Mouse (Mus musculus): ENCODE measurements around the gene Cyp1a2. TPM values are rescaled to one million over a fixed set of nuclear protein-coding genes. Genes with fewer than 3 reads are reported as not detected.
A peak's percentile ranks its signal among the peaks of the same experiment; 100 is the strongest.

Cyp1a2 gene
- total RNA-seq, 2 experiments from 2014 or later = not detected

GRCm38 (mm10) chr9:57652351-57652750 is 31.2 kb downstream of the Cyp1a2 start:
- Histone ChIP-seq H3K27ac (no peak overlapping the region), H3K4me3 (no peak overlapping the region)
- no peak for DNase-seq (ENCODE audit: low spot score in 2 of 2)
- TF ChIP-seq CTCF (conservative IDR thresholded peaks at IDR 0.05) = no peak

- H3K4me3 ChIP-seq = no peak overlapping the region
- DNase-seq (ENCODE audit: low spot score in 2 of 2) = no peak
- no peak for TF ChIP-seq CTCF (conservative IDR thresholded peaks at IDR 0.05)
- H3K27ac ChIP-seq = peak overlapping the region; percentile 59; the same call in 1 of the 2 replicates
Measured at GRCm38 (mm10) chr9:57650786-57651311, 32.7 kb downstream of the Cyp1a2 start.

GRCm38 (mm10) chr9:57650130-57650785 is 33.2 kb downstream of the Cyp1a2 start:
- no peak for TF ChIP-seq CTCF (conservative IDR thresholded peaks at IDR 0.05)
- DNase-seq (ENCODE audit: low spot score in 2 of 2) = no peak
- Histone ChIP-seq H3K27ac (peak overlapping the region; percentile 59; the same call in 1 of the 2 replicates), H3K4me3 (no peak overlapping the region)

GRCm38 (mm10) chr9:57647286-57648108 is 36.0 kb downstream of the Cyp1a2 start:
- no peak for TF ChIP-seq CTCF (conservative IDR thresholded peaks at IDR 0.05)
- no peak for DNase-seq (ENCODE audit: low spot score in 2 of 2)
- H3K27ac ChIP-seq = peak overlapping the region; percentile 51; the same call in 1 of the 2 replicates

GRCm38 (mm10) chr9:57646551-57647103 is 36.9 kb downstream of the Cyp1a2 start:
- H3K27ac ChIP-seq = peak overlapping the region; percentile 51; the same call in 1 of the 2 replicates
- no peak for TF ChIP-seq CTCF (conservative IDR thresholded peaks at IDR 0.05)
- no peak overlapping the region for H3K4me3 ChIP-seq
- no peak for DNase-seq (ENCODE audit: low spot score in 2 of 2)

More at GRCm38 (mm10) chr9:57647286-57648108, 36.0 kb downstream of the Cyp1a2 start:
- no peak overlapping the region for H3K4me3 ChIP-seq

- Histone ChIP-seq H3K27ac (peak overlapping the region; percentile 93), H3K4me3 (peak overlapping the region; percentile 80)
- DNase-seq (ENCODE audit: low spot score in 2 of 2) = peak; percentile 89 to 96
- TF ChIP-seq CTCF (conservative IDR thresholded peaks at IDR 0.05) = peak; percentile 91
Measured at GRCm38 (mm10) chr9:57644944-57645893, 38.3 kb downstream of the Cyp1a2 start.

GRCm38 (mm10) chr9:57644442-57644943 is 39.0 kb downstream of the Cyp1a2 start:
- peak overlapping the region; percentile 93 for H3K27ac ChIP-seq
- no peak for DNase-seq (ENCODE audit: low spot score in 2 of 2)
- TF ChIP-seq CTCF (conservative IDR thresholded peaks at IDR 0.05) = no peak
- peak overlapping the region; percentile 80 for H3K4me3 ChIP-seq

- Histone ChIP-seq H3K4me3 (peak overlapping the region; percentile 80), H3K27ac (no peak overlapping the region)
- no peak for DNase-seq (ENCODE audit: low spot score in 2 of 2)
- TF ChIP-seq CTCF (conservative IDR thresholded peaks at IDR 0.05) = no peak
Measured at GRCm38 (mm10) chr9:57643856-57644180, 39.7 kb downstream of the Cyp1a2 start.

- H3K4me3 ChIP-seq = peak overlapping the region; percentile 80; the same call in 1 of the 2 replicates
- TF ChIP-seq CTCF (conservative IDR thresholded peaks at IDR 0.05) = no peak
- no peak for DNase-seq (ENCODE audit: low spot score in 2 of 2)
- H3K27ac ChIP-seq = peak overlapping the region; percentile 32; the same call in 1 of the 2 replicates
Measured at GRCm38 (mm10) chr9:57643169-57643855, 40.2 kb downstream of the Cyp1a2 start.

GRCm38 (mm10) chr9:57641775-57642550 is 41.5 kb downstream of the Cyp1a2 start:
- Histone ChIP-seq H3K27ac (0 out of 2 replicates have a peak overlapping the region, but pooled peaks have one; percentile 49), H3K4me3 (no peak overlapping the region)
- no peak for TF ChIP-seq CTCF (conservative IDR thresholded peaks at IDR 0.05)
- DNase-seq (ENCODE audit: low spot score in 2 of 2) = no peak

All from layer of hippocampus, adult 2 months (tissue).